Mouse (Mus musculus) left cerebral cortex, adult 2 months (tissue): ENCODE data around the gene Zc3h10. TPM values are rescaled to one million over a fixed set of nuclear protein-coding genes. Genes with fewer than 3 reads are reported as not detected.
A peak's percentile ranks its signal among the peaks of the same experiment; 100 is the strongest.
"Not testable (repeated sequence)": the region's sequence is repeated elsewhere in the genome, so short reads cannot be mapped to it uniquely, and the experiment has no call there.

Source experiments
- DNase-seq, 2 experiments: peaks; one replicate each; pipeline ENCODE4 v3.0.0; 2021 to 2022; ENCODE audit warnings: low spot score in 2 of 2, mixed read lengths in 1 of 2; ENCODE audit errors: extremely low spot score in 1 of 2
- H3K27ac ChIP-seq: fragments of 200-600 bp; 2 replicates; pipeline ENCODE4 v1.8.1; 2022
- H3K4me3 ChIP-seq: fragments of 200-600 bp; 2 replicates; pipeline ENCODE4 v1.8.1; 2022
- CTCF ChIP-seq: fragments of 200-600 bp; IDR thresholded peaks from 2 replicates; pipeline ENCODE4 v1.8.1; 2022; ENCODE audit warnings: antibody characterized with exemption, mild to moderate bottlenecking, moderate library complexity
- intact Hi-C: fragments of 180-260 bp; cut with DNase I; formaldehyde crosslinking; loops from one replicate; pipeline ENCODE4 v1.15.1; 2025
- total RNA-seq, 2 experiments: library from RNA; stranded (reverse); gene quantifications; 2 replicates each; pipeline ENCODE4 v1.2.3; 2021

Gene Zc3h10
- total RNA-seq, 2 experiments from 2014 or later = 12.4 to 15.7 TPM

GRCm38 (mm10) chr10:128583644-128584043 lies 36.1 kb upstream of the Zc3h10 start:
- no peak overlapping the region for H3K27ac ChIP-seq
- DNase-seq = peak in 1 of 2 experiments; percentile 33
- no peak for TF ChIP-seq CTCF

DNA sequence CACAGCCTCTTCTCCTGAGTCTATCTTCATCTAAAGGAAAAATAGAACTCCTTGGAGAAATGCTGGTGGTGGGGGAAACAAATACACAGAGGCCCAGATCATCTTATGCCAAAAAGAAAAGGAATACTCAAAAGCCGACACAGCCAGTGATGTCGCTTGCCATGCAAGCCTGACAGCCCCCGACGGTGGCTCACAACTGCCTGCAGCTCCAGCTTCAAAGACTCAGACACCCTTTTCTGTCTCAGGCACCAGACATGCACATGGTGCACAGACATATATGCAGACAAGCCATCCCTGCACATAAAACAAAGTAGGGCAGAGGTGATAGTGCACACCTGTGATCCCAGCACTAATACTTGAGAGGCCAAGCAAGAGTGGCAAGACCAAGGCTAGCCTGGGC lies 32.2 kb upstream of the Zc3h10 start:
- Histone ChIP-seq H3K4me3 (no peak overlapping the region), H3K27ac (no peak overlapping the region)
- intact Hi-C loops = no loop called here
- no peak for TF ChIP-seq CTCF
- no peak for DNase-seq

More at GRCm38 (mm10) chr10:128583644-128584043, 36.1 kb upstream of the Zc3h10 start:
- intact Hi-C loops = loop anchor here (2.0 kb wide), 1 partner anchor 17 kb away; no protein-coding TSS in a partner anchor
- no peak overlapping the region for H3K4me3 ChIP-seq

GRCm38 (mm10) chr10:128579298-128579697 lies 31.7 kb upstream of the Zc3h10 start:
- no peak overlapping the region for H3K27ac ChIP-seq
- H3K4me3 ChIP-seq = no peak overlapping the region
- no peak for TF ChIP-seq CTCF
- DNase-seq = no peak
- intact Hi-C loops = no loop called here

GRCm38 (mm10) chr10:128578330-128578729 lies 30.8 kb upstream of the Zc3h10 start:
- no peak for TF ChIP-seq CTCF
- no peak for DNase-seq
- Histone ChIP-seq H3K4me3 (no peak overlapping the region), H3K27ac (no peak overlapping the region)
- intact Hi-C loops = no loop called here

DNA sequence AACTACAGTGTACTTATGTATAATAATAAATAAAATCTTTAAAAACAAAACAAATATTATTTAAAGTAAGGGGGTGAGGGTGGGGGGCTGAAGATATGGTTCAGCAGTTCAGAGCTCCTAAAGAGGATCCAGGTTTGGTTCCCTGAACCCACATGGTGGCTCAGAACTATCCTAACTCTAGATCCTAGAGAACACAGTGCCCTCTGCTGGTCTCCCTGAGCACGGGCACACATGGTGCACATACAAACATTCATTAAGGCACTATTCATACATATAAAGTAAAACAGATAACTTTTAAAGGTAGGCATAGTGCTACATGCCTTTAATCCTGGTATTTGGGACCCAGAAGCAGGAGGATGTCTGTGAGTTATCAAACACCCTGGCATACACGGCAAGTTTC lies 27.5 kb upstream of the Zc3h10 start:
- no peak for DNase-seq
- Histone ChIP-seq H3K4me3 (no peak overlapping the region), H3K27ac (no peak overlapping the region)
- intact Hi-C loops = no loop called here
- TF ChIP-seq CTCF = peak; percentile 12; the same call in 1 of the 2 replicates

DNA sequence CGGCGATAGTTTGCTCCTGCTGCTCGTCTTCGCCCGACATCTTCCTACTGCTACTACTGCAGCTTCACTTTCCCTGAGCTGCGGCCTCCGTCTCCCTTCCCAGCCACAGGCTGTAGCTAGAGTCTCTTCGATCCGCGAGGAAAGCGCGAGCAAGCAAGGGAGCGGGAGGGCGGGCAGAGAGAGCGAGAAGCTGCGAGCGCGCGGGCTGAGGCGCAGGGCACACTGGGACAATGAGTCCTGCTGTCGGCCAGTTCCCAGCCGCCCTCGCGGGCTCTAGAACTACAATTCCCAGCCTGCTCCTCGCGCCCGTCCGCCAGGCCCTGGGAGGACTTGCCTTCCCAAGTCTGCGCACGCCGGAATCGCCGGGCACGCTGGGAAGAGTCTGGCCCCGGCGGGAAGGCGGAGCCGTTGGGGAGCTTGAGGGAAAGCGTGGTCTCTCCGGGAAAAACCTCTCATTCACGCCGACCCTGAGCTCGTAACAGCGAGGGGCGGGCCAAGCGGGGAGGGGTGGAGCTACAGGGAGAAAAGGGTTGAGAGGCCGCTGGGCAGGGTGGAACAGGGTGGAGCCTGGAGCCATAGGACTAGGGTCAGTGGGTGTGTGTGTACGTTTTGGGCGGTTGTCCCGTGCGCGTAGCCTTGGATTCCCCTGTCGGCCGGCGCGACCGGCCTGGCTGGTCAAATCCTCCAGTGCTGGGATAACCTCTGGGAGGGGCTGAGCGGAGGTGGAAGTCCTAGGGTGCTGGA lies 18.4 kb upstream of the Zc3h10 start, which contains the start of gene Pa2g4:
TSS of gene Pa2g4 (minus strand) at position 200 of the 744 bp plus-strand sequence.
- intact Hi-C loops = loop anchor here (1.0 to 5.0 kb wide), 5 partner anchors 15 to 106 kb away; partner anchors contain the start of genes Rps26 and Suox
- Histone ChIP-seq H3K4me3 (peak within 1 kb of the TSS; percentile 71), H3K27ac (peak within 1 kb of the TSS; percentile 82)
- no peak; the same call in none of the 2 replicates for TF ChIP-seq CTCF
- DNase-seq = peak; percentile 99

DNA sequence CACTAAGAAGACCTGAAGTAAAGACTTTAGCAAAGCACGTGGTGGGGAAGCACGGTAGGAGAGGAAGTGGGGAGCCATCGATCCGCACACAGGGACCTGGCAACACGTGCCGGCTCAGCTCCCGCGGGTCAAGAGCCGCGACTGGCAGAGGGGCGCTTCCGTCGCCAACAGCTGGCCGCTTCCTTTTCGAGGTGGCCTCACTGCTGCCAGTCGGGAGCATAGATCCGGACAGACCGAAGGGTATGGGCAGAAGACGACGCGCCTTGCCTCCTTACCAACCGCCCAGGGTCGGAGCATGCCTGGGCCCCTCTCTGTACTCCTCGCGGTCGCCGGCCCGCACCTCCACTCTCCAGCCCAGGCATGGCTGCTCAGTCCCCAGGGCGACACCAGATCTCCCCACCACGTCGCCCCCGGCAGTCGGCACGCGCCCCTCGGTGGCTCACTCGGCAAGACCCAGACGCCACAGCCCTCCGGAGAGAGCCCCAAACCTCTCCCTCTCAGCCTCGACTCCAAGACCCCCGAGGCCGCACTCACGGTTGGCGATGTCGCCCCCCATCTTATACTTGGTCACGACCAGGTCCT lies 17.7 kb upstream of the Zc3h10 start:
- H3K4me3 ChIP-seq = peak overlapping the region; percentile 71
- H3K27ac ChIP-seq = peak overlapping the region; percentile 81
- intact Hi-C loops = loop anchor here (2.0 to 5.0 kb wide), 3 partner anchors 14 to 107 kb away; partner anchors contain the start of gene Suox
- TF ChIP-seq CTCF = no peak
- DNase-seq = no peak

DNA sequence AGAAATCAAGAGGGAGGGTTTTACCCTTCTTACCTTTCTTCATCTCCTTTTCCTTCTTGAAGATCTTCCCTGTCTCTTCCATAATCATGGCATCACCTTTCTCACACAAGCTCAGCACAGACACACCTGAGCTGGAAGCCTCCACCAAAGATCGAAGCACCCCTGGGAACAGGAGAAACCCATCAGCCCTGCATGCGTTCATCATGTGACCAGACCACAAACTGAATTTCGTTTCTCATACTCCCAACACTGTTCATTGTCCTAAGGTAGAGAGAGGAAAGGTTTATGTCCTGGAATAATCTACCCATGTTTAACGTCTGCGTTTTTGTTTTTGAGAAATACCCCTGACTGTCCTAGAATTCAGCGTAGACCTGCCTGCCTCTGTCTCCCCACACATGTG lies 16.0 kb upstream of the Zc3h10 start:
- Histone ChIP-seq H3K27ac (no peak overlapping the region), H3K4me3 (no peak overlapping the region)
- TF ChIP-seq CTCF = no peak
- intact Hi-C loops = no loop called here
- no peak for DNase-seq

- Histone ChIP-seq H3K27ac (no peak overlapping the region), H3K4me3 (no peak overlapping the region)
- DNase-seq = no peak
- intact Hi-C loops = no loop called here
- TF ChIP-seq CTCF = no peak
These were observed 9.4 kb upstream of the Zc3h10 start for GRCm38 (mm10) chr10:128556963-128557362.

DNA sequence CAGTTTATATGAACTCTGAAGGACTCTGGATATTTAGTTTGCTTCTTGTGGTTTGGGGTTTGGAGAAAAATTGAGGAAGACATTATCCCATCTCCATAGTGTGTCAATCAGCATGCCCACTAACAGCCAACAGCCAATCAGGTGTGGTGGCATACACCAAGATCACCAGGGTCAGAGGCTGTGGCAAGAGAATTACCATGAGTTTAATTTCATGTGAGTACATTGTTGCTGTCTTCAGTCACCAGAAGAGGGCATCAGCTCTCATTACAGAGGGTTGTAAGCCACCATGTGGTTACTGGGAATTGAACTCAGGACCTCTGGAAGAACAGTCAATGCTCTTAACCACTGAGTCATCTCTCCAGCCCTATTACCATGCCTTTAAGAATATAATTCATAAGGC lies 8.7 kb upstream of the Zc3h10 start:
- DNase-seq = no peak
- no peak overlapping the region for H3K4me3 ChIP-seq
- no peak overlapping the region for H3K27ac ChIP-seq
- intact Hi-C loops = no loop called here
- TF ChIP-seq CTCF = peak; percentile 41

DNA sequence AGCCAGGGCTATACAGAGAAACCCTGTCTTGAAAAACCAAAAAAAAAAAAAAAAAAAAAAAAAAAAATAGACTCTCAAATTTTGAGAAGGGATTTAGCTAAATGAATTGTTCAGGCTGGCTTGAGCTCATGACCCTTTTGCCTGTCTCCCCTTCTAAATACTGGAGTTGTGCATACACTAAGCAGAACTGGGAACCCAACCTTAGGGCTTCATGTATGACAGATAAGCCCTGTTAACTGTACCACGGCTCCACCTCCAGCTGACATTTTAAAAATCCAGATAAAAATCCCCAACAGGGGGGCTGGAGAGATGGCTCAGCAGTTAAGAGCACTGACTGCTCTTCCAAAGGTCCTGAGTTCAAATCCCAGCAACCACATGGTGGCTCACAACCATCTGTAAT lies 8.0 kb upstream of the Zc3h10 start:
- DNase-seq, intact Hi-C loops, H3K27ac ChIP-seq, H3K4me3 ChIP-seq: not testable (repeated sequence)

- not testable (repeated sequence) for DNase-seq, H3K4me3 ChIP-seq, H3K27ac ChIP-seq
- intact Hi-C loops = loop anchor here (2.0 kb wide), 2 partner anchors 15 to 123 kb away; partner anchors contain the start of gene Pa2g4
These were observed 2.7 kb upstream of the Zc3h10 start for GRCm38 (mm10) chr10:128550144-128550823.

DNA sequence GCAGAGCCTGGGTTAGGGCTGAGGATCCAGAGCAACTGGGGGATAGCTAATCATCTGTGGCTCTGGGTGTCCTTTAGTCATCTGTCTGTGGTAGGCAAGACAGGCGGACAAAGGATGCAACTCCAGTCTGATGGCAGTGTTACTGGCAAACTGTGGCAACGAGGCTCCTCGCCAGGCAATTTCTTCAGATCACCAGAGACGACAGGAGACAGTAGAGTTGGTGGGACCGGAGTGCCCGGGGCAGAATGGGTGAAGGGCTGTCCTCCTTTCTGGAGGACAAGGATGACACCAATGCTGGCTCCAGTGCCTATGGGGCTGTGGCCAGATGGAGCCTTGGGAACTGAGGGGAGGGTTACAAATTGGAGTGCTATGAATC lies 2.1 kb upstream of the Zc3h10 start:
- intact Hi-C loops = loop anchor here (1.0 to 2.0 kb wide), 3 partner anchors 15 to 123 kb away; partner anchors contain the start of genes Pa2g4 and Rps26
- H3K27ac ChIP-seq, H3K4me3 ChIP-seq: not testable (repeated sequence)
- DNase-seq = peak in 1 of 2 experiments; percentile 12
